Mouse (Mus musculus) cerebellum, postnatal 36 days (tissue): ENCODE data around the gene Fggy.

Experiments
- DNase-seq, 2 experiments: peaks; one replicate each; pipeline ENCODE4 v3.0.0; 2021 to 2022; ENCODE audit warnings: mixed read lengths in 2 of 2

Gene Fggy

DNA sequence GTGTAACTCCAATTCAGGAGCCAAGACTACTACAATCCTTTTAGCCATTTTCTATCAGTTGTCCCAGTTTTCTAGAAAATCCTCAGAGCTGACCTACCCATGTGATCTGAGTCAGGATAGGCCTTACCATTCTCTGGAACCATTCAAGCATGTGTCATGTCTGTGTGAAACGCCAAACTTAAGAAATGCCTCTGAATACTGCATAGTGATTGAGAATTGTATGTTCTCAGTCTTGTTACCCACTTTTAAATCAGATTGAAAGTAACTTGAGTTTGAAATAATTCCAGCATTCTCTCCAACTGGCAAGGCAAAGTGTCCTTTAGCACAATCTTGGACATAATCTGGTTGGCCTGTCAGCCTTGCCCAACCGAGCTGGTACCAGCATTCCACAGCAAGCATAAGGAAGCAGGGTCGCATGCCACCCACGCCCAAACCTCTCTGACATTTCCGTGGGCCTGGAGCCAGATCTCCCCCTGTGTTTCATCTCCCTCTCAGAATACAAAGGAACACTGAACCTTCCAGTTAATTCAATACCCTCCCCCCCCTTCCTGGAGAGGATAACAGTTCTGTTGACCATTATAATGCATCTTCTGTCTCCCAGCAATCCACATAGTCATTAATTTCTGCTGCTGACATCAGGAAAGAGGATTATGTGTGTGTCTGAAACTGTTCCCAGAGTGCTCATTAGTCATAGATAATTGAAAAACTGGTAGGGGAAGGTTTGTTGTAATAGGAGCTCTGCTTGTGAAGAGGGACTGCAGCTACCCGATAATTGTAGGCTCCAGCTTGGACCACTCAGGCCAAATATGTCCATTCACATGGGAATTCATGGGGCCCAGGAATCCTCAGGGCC is 176.3 kb downstream of the Fggy start:
- DNase-seq, result no peak

- DNase-seq, result no peak
Measured at GRCm38 (mm10) chr4:95735967-95736366, 178.7 kb downstream of the Fggy start.

- no peak for DNase-seq
Measured at GRCm38 (mm10) chr4:95736674-95737073, 179.4 kb downstream of the Fggy start.

GRCm38 (mm10) chr4:95738179-95738578 is 180.9 kb downstream of the Fggy start:
- no peak for DNase-seq

DNA sequence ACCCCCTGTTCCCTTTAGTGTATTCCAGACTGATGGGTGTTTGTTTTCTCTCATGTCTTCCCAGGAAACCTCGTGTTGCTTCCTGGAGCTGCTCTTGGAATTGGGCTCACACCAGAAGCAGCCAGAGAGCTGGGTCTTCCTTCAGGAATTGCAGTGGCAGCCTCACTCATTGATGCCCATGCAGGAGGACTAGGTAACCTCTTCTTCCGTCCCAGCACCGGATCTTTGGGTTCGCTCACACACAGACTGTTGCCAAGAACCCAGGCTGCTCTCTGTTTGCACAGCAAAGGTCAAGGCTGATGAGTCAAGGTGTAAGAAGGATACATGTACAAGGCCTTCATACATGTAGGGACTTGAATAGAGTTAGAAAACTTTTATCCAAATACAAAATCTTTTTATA is 181.4 kb downstream of the Fggy start:
- DNase-seq, result no peak

- no peak for DNase-seq
Measured at GRCm38 (mm10) chr4:95741115-95741734, 183.9 kb downstream of the Fggy start.

DNA sequence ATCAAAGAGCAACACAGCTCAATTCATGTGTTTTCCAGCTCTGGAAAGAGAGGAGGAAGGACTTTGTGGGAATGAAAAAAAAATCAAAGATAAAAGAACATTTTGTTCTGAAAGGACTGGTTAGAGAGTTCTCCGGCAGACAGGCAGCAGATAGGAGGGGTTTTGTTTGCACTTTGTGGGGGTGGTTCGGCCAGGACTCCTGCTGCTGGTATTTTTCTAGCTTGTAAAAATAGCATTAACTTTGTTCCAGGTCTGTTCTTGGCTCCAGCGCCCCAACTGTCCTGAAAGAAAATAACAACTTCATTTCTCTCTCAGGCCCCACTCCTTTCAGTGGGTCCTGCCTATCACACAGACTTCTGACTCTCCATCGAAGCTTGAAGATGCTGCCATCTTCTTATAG is 185.7 kb downstream of the Fggy start:
- DNase-seq, result no peak

DNA sequence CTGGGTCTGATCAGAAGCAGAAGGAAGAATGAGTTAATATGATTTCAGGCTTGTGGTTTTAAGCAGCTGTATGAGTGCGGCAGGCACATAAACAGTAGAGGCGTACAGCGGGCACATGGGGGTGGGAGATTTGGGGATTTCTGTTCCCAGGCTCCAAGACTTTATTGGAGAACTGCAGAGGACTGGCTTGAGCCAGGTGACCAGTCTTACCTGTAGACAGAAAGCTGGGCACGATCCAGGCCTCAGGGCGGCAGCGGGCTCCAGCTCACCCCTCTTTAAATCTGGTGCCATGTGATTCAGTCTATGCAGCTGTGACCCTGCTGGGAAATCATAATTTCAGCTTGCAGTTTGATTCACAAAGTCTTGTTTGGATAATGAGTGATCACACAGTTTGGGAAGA is 189.6 kb downstream of the Fggy start:
- no peak for DNase-seq

GRCm38 (mm10) chr4:95747415-95748202 is 190.3 kb downstream of the Fggy start:
- DNase-seq, result no peak

DNA sequence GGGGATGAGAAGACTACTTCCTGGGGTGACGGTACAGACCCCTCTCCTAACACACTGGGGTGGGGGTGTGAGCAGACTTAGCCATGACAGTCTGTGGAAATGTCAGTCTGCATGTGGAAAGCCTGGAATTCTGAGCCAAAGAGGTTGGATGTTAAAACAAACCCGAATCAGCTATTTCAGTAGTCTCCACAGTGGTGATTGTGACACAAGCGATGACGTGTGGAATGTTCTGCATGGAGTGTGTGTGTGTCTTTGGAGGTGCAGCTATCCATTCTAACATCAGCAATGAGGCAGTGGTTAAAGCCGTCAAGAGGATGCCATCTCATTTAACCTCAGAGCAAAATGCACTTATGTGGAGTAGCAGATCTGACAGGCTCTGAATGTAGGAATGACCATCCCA is 192.9 kb downstream of the Fggy start:
- DNase-seq, result no peak

DNA sequence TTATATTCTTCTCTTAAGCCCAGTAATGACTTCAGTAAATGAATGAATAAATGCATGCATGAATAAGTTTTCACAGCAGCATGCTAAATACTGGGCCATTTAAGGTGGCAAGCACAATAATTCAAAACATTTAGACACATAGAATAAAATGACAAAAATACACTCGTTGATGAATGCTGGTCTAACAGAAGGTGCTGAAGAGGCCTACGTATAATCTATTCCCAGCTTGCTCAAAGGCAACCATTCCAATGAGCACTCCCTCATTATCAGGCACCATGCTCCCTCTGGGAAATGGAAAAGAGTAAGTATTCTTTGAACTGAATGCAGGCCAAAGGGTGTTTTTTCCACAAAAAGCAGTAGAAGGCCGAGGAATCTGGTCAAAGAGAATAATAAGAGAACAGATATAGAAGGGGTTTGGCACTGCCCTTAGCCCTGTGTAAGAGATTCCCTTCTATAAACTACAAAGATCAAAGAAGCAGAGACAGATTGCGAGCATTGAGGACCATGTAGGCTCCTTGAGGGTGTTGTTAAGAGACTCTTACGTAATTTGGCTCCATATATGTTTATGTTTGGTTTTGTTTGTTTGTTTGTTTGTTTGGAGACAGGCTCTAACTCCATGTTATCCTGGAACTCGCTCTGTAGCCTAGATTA is 195.4 kb downstream of the Fggy start:
- DNase-seq, result no peak

DNA sequence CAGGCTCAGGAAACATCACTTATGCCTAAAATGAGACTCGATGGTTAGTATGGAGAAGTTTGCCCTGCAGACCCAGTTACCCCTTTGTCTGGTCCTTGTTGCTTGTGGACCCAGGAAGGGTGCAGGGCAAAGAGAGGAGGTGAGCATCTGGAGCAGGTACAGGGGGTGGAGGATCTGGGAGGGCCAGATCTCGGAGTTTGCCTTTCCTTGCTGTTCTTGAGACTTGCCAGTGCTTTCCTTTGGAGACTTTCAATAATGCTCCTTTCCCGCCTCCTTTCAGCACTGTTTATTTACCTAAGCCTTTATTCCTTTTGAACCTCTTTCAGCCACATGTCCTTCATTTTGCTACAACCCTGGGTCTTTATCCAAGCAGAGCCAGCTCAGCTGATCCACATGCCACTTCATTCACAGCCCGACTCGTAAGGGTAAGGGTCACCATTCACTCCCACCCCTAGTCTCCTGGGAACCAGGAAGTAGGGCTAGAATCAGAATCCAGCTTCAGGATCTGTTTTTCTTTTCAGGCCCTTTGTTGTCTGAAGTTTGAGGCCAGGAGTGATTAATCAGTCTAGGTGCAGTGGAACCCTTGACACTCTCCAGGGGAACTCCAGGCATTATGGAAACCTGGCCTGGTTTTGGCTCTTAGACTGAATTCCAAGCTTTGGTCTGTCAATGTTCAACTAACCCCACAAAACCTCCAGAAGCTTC is 201.9 kb downstream of the Fggy start:
- no peak for DNase-seq

DNA sequence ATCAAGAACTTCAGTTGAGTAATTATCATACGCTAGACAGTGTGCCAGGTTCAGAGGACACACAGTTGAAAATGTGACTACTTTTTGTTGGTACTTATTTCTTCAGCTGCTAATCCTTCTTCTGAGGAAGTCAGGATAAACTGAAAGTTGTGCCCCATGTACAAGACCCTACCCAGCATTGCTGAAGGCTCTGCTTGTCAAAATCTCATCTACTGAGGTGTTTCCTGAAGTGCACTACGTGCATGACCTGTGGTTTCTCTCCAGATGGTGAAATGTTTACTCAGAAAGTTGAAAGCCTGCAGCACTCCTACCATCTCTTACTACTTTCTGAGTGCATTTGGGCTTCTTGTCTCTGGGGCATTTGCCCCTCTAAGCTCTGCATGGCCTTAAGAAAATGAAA is 208.1 kb downstream of the Fggy start:
- no peak for DNase-seq

- DNase-seq, result no peak
Measured at GRCm38 (mm10) chr4:95770469-95770868, 213.2 kb downstream of the Fggy start.

- DNase-seq, result no peak
Measured at GRCm38 (mm10) chr4:95771542-95771941, 214.2 kb downstream of the Fggy start.

GRCm38 (mm10) chr4:95771945-95772344 is 214.6 kb downstream of the Fggy start:
- no peak for DNase-seq

DNA sequence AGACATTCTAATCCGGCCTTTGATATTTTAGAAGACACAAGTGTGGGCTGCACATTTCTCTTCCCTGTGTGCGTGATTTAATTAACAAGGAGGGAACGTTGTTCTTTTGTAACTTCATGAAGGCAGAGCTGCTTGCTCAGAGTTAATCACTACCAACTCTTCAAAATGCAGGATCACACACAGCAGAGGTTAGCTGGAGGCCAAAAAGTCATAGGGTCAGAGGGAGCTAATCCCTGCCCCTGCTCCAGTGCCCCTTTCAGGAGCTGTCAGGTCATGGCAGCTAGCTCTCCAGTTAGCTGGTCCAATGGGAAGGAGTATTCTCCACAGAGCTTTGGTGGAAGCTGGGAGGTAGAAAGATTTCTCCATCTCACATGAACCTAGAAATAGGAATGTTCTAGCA is 215.4 kb downstream of the Fggy start:
- DNase-seq, result no peak

DNA sequence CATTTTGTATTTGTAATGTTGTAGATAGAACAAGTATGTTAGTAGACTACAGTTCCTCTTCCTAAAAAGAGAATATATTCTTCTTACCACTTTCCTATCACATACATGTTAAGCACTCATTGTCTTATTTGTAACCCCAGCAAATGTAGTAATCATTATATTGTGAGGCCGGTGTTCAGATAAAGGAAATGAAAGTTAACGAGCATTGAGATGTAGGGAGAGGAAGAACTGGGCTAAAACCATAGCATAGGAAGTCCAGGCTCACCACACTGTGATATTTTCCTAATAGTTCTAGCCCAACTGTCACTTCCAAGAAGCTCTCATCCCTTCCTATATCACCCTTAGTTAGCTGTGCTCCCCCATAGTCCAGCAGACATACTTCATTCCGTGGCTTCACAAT is 218.3 kb downstream of the Fggy start:
- no peak for DNase-seq

DNA sequence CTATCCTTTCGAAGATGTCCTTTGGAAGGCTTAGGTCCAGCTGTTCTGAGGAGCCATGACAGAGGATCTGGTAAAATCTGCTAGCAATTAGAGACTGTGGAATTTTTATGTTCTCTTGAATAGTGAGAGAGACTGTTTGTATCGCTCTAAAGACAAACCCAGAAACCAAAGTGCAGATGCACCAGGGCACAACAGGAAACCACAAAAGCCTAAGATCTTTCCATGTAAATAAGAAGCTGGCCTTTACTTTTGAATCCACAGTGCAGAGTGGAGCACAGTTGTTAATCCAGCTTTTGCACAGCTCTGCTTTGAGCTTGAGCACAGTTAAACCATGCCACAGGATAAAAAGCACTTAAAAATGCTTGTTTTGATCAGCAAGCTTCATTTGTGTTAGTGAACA is 220.5 kb downstream of the Fggy start:
- no peak for DNase-seq

DNA sequence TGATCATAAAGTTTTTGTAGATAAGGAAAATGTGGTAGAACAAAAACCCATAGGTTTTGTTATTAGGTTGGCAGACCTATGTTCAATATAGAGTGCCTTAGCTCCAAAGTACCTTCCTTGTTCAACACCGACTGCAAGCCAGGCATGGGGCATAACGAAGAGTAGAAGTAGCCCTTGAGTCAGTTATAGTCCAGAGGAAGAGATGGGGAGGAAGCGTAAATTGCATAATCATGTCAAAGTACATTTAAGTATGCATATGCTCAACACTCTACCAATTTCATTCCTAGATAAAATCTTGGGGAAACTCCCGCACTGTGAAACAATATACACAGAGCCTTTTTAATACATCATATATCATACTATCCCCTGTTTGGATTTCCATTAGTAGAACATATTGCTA is 221.2 kb downstream of the Fggy start:
- DNase-seq, result no peak

DNA sequence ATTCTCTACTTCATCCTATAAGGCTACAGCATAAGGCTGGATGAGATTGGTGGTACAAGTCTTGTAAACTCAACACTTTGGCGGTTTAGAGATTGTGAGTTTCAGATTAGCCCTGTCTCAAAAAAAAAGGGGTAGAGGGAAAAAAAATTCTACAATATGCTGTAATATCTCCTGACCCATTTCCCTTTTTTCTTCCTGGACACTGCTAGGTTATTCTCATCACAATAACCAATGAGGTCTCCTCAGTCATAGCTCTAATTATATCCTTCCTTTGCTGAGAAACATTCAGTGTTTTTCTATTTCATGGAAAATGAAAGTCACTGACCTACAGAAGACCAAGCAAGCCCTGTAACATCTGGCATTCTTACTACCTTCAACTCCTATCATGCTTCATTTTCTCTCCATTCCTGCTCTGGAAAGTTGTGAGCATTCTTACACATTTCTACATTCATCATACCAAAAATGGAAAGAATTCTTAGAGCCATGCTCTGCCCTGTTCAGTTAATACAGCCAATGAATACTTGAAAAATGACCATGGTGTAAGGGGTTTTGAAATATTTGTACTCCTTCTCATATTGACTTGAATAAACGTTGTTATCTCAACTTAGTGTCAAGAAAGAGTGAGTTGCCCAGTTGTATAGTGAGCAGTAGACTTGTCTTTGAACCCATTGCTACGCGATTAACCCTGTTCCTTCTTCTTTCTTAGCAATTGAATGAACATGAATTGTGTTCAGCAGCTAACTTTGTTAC is 227.0 kb downstream of the Fggy start:
- DNase-seq, result no peak

- no peak for DNase-seq
Measured at GRCm38 (mm10) chr4:95787609-95788008, 230.3 kb downstream of the Fggy start.
